Mouse (Mus musculus) thymus, postnatal 25 days (tissue): ENCODE results near the gene Cacnb1.

Experiments
- DNase-seq: peaks from one replicate; pipeline ENCODE4 v3.0.0; 2022

Cacnb1 gene

GRCm38 (mm10) chr11:98022555-98023371 lies at the start of gene Cacnb1:
Gene Cacnb1, minus strand, starts transcription at chr11:98023034.
- peak; percentile 76 for DNase-seq

- DNase-seq, result no peak
These were observed 44.4 kb upstream of the Cacnb1 start for GRCm38 (mm10) chr11:98067255-98067654.

- no peak for DNase-seq
These were observed 43.4 kb upstream of the Cacnb1 start for GRCm38 (mm10) chr11:98066201-98066600.

GRCm38 (mm10) chr11:98061904-98062562 lies 39.2 kb upstream of the Cacnb1 start:
- no peak for DNase-seq

GRCm38 (mm10) chr11:98061441-98061840 lies 38.6 kb upstream of the Cacnb1 start:
- DNase-seq, result no peak

- no peak for DNase-seq
These were observed 37.4 kb upstream of the Cacnb1 start for GRCm38 (mm10) chr11:98060104-98060692.

GRCm38 (mm10) chr11:98059662-98060061 lies 36.8 kb upstream of the Cacnb1 start:
- DNase-seq, result no peak

- DNase-seq, result no peak
These were observed 35.2 kb upstream of the Cacnb1 start for GRCm38 (mm10) chr11:98057998-98058397.

- DNase-seq, result no peak
These were observed 34.6 kb upstream of the Cacnb1 start for GRCm38 (mm10) chr11:98057466-98057865.

- DNase-seq, result peak; percentile 74
These were observed 30.4 kb upstream of the Cacnb1 start, which contains the start of gene Stac2 for GRCm38 (mm10) chr11:98052989-98053834. Gene Stac2, minus strand, starts transcription at chr11:98053462.

- DNase-seq, result peak; percentile 28
These were observed 29.5 kb upstream of the Cacnb1 start for GRCm38 (mm10) chr11:98052129-98052988.

GRCm38 (mm10) chr11:98051611-98052128 lies 28.8 kb upstream of the Cacnb1 start:
- no peak for DNase-seq

- DNase-seq, result no peak
These were observed 28.1 kb upstream of the Cacnb1 start for GRCm38 (mm10) chr11:98050940-98051339.

GRCm38 (mm10) chr11:98050520-98050815 lies 27.6 kb upstream of the Cacnb1 start:
- no peak for DNase-seq

- peak; percentile 43 for DNase-seq
These were observed 27.1 kb upstream of the Cacnb1 start for GRCm38 (mm10) chr11:98049672-98050519.

GRCm38 (mm10) chr11:98047745-98048144 lies 24.9 kb upstream of the Cacnb1 start:
- no peak for DNase-seq

- DNase-seq, result no peak
These were observed 23.6 kb upstream of the Cacnb1 start for GRCm38 (mm10) chr11:98046466-98046865.

GRCm38 (mm10) chr11:98045596-98045995 lies 22.8 kb upstream of the Cacnb1 start:
- DNase-seq, result no peak

- DNase-seq, result no peak
These were observed 21.2 kb upstream of the Cacnb1 start for GRCm38 (mm10) chr11:98044074-98044473.

GRCm38 (mm10) chr11:98042741-98043140 lies 19.9 kb upstream of the Cacnb1 start:
- no peak for DNase-seq

GRCm38 (mm10) chr11:98040975-98041374 lies 18.1 kb upstream of the Cacnb1 start:
- no peak for DNase-seq
